Mouse (Mus musculus) midbrain, embryonic 11.5 days (tissue): ENCODE results near the gene Vmn1r226. TPM values are rescaled to one million over a fixed set of nuclear protein-coding genes. Genes with fewer than 3 reads are reported as not detected.

Experiments
- ATAC-seq: fragments of 200-750 bp; cut with Nextera tagmentation; 2 replicates; pipeline ENCODE4 v1.8.0; 2017; ENCODE audit warnings: moderate TSS enrichment, moderate library complexity; ENCODE audit not compliant: low FRiP score
- DNase-seq: peaks from one replicate; pipeline ENCODE4 v3.0.0; 2015; ENCODE audit warnings: low spot score; ENCODE audit errors: missing footprints
- H3K27ac ChIP-seq: fragments of 300-500 bp; sonication (generic); 2 replicates; pipeline ENCODE4 v1.5.1; 2014; ENCODE audit warnings: low read depth, low read length
- H3K27me3 ChIP-seq: fragments of 300-500 bp; sonication (generic); 2 replicates; pipeline ENCODE4 v1.6.1; 2014; ENCODE audit warnings: mild to moderate bottlenecking, low read length, moderate library complexity, mixed read lengths; ENCODE audit not compliant: control insufficient read depth, insufficient read depth
- H3K36me3 ChIP-seq: fragments of 300-500 bp; sonication (generic); 2 replicates; pipeline ENCODE4 v1.6.1; 2014; ENCODE audit warnings: mild to moderate bottlenecking, low read length, moderate library complexity, mixed read lengths; ENCODE audit not compliant: control insufficient read depth, insufficient read depth
- H3K4me1 ChIP-seq: fragments of 300-500 bp; sonication (generic); 2 replicates; pipeline ENCODE4 v1.6.1; 2014; ENCODE audit warnings: low read length; ENCODE audit not compliant: control insufficient read depth, insufficient read depth
- H3K4me2 ChIP-seq: fragments of 300-500 bp; sonication (generic); 2 replicates; pipeline ENCODE4 v1.6.1; 2014; ENCODE audit warnings: mild to moderate bottlenecking, moderate library complexity
- H3K4me3 ChIP-seq: fragments of 300-500 bp; sonication (generic); 2 replicates; pipeline ENCODE4 v1.5.1; 2014; ENCODE audit warnings: low read depth, low read length
- H3K9ac ChIP-seq: fragments of 300-500 bp; sonication (generic); 2 replicates; pipeline ENCODE4 v1.6.1; 2014; ENCODE audit warnings: low read length
- H3K9me3 ChIP-seq: fragments of 300-500 bp; sonication (generic); 2 replicates; pipeline ENCODE4 v1.6.1; 2016; ENCODE audit warnings: low read length; ENCODE audit not compliant: control insufficient read depth
- WGBS: fragments of 180-500 bp; shearing (Covaris S2); extraction: QIAGEN DNeasy Blood & Tissue Kit; methylation state at CpG from one replicate; pipeline ENCODE4 v1.1.7; 2014; 5-methylcytosine and 5-hydroxymethylcytosine counted together
- polyA plus RNA-seq: library from polyadenylated mRNA; unstranded; fragments of >200 nt; fragmentation: Nextera tagmentation; extraction: Ambion mirVana; gene quantifications from 2 replicates; pipeline ENCODE4 v1.2.1, GENCODE M21; 2014

Gene Vmn1r226
- polyA plus RNA-seq = not detected in 2 replicates

DNA sequence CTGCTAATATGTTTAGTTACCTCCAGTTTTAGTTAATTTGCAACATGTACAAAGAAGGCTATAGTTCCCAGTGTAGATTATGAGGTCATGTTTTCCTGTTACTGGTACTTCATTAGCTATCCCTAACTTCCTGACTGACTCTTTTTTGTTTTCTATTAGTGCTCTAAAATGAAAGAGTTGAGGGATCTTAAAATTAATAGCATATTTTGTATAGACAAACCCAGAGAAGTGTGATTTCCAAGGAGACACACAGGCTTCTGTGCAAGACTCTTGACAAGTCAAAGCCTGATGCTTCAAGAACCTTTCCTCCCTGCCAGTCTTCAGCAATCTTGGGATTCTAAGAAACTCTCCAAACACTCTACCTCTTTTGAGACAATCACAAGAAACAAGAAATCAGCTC, at the start of gene Vmn1r226:
Gene Vmn1r226, plus strand, starts transcription at position 301 of the 400 bp plus-strand sequence.
- Histone ChIP-seq H3K4me2 (no peak within 1 kb of the TSS), H3K36me3 (no peaks in the 10 kb centered on the region), H3K9ac (no peak within 1 kb of the TSS), H3K4me1 (no peaks in the 10 kb centered on the region), H3K9me3 (no peaks in the 10 kb centered on the region; the same call in 1 of the 2 replicates), H3K27me3 (no peaks in the 10 kb centered on the region), H3K4me3 (no peak within 1 kb of the TSS), H3K27ac (no peak within 1 kb of the TSS)
- ATAC-seq = no peak
- no peak for DNase-seq

DNA sequence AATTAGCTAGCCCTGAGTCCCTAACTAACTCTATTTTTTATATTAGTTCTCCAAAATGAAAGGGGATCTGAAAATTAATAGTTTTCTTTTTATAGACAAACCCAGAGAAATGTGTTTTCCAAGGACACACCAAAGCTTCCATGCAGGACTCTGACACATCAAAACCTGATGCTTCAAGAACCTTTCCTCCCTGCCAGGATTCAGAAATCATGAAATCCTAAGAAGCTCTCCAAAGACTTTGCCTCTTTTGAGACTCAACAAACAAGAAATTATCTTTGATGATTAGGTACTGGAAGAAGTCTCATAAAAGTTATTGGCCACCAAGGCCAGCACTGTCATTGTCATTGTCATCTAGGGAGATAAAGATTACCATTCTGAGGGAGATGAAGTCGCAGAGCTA, 46.9 kb downstream of the Vmn1r226 start, which contains the start of gene Vmn1r227:
Gene Vmn1r227, plus strand, starts transcription at position 301 of the 400 bp plus-strand sequence.
- H3K27me3 ChIP-seq = no peaks in the 10 kb centered on the region
- ATAC-seq (no peak), DNase-seq (no peak)
- H3K27ac ChIP-seq = no peak within 1 kb of the TSS
- no peak within 1 kb of the TSS for H3K4me2 ChIP-seq
- H3K9me3 ChIP-seq = no peaks in the 10 kb centered on the region
- WGBS = 43% methylated on average over 1 of the region's 1 CpGs
- H3K36me3 ChIP-seq = no peaks in the 10 kb centered on the region
- H3K9ac ChIP-seq = no peak within 1 kb of the TSS
- no peak within 1 kb of the TSS for H3K4me3 ChIP-seq
- no peaks in the 10 kb centered on the region for H3K4me1 ChIP-seq

Other genes starting within 250 kb of the Vmn1r226 start
- gene Vmn2r108, start 201.5 kb upstream of the Vmn1r226 start, polyA plus RNA-seq = not detected in 2 replicates
- not detected in 2 replicates for gene Vmn1r225, start 184.7 kb upstream of the Vmn1r226 start, polyA plus RNA-seq
- not detected in 2 replicates for gene Vmn2r109, start 118.1 kb upstream of the Vmn1r226 start, polyA plus RNA-seq
- gene Vmn2r110, start 86.4 kb upstream of the Vmn1r226 start, polyA plus RNA-seq = 0.04 and 0.07 TPM in 2 replicates
- not detected in 2 replicates for gene Fpr-rs3, start 58.0 kb upstream of the Vmn1r226 start, polyA plus RNA-seq
- gene Vmn1r227, start 47.0 kb downstream of the Vmn1r226 start, polyA plus RNA-seq = not detected in 2 replicates
- gene Vmn1r228, start 103.3 kb downstream of the Vmn1r226 start, polyA plus RNA-seq = not detected in 2 replicates
- gene Vmn1r229, start 128.7 kb downstream of the Vmn1r226 start, polyA plus RNA-seq = 0.01 TPM in 1 of 2 replicates, not detected in the other
- not detected in 2 replicates for gene Vmn1r230, start 157.6 kb downstream of the Vmn1r226 start, polyA plus RNA-seq
- not detected in 2 replicates for gene Vmn1r231, start 222.2 kb downstream of the Vmn1r226 start, polyA plus RNA-seq
- gene Vmn1r232, start 236.9 kb downstream of the Vmn1r226 start, polyA plus RNA-seq = not detected in 2 replicates